Comparison of ENCODE assay signal across 15 mouse cellular contexts in genomic region chr4:32291406-32291805, GRCm38 (mm10). TPM values are rescaled to one million over a fixed set of nuclear protein-coding genes. Genes with fewer than 3 reads are reported as not detected.
A peak's percentile ranks its signal among the peaks of the same experiment; 100 is the strongest.
DNase-seq lines count a peak whose midpoint lies in the region; ATAC-seq lines count a peak whose summit lies in the region.
"Had no signal": no experiment of that assay in that cellular context is flagged by ENCODE, and none has a peak within 500 bp of the region (broad histone marks: within the 10 kb centered on the region; RNA-seq: fewer than 3 reads in every experiment).

No protein-coding gene starts in this region.

- no peak overlapping the region for H3K4me3 ChIP-seq in heart, embryonic 16.5 days (ENCODE audit: low read length)
- H3K4me3 ChIP-seq: forebrain, embryonic 13.5 days; midbrain, embryonic 10.5 days had no signal

- H3K4me2 ChIP-seq in heart, embryonic 16.5 days (ENCODE audit: low read depth, low read length) = no peak overlapping the region
- H3K4me2 ChIP-seq: forebrain, embryonic 13.5 days had no signal

- intact Hi-C loops in heart, postnatal 25 days (cut with DNase I) = loop anchor here (2.0 kb wide), 1 partner anchor 45 kb away; no protein-coding TSS in a partner anchor

- no peak overlapping the region for H3K9ac ChIP-seq in heart, embryonic 16.5 days (ENCODE audit: low read length)
- H3K9ac ChIP-seq: forebrain, embryonic 13.5 days had no signal

- no peak overlapping the region for H3K27ac ChIP-seq in heart, embryonic 16.5 days (ENCODE audit: low read length)
- H3K27ac ChIP-seq: forebrain, embryonic 13.5 days; midbrain, embryonic 10.5 days had no signal

- DNase-seq in heart, postnatal 25 days (ENCODE audit: low spot score) = no peak
- peak; percentile 25 to 33 for DNase-seq in spleen, postnatal 36 days (ENCODE audit: low spot score in 2 of 2)
- DNase-seq in spleen, postnatal 14 days (ENCODE audit: low spot score in 2 of 2) = no peak
- DNase-seq in adrenal gland, adult 18-20 months (ENCODE audit: low spot score in 2 of 2) = no peak
- DNase-seq: adrenal gland, adult 8-10 months; cerebellum, postnatal 14 days; kidney, postnatal 10 days had no signal

- H3K9me3 ChIP-seq in heart, embryonic 16.5 days (replicated peaks; ENCODE audit: control insufficient read depth, low read length) = no peaks in the 10 kb centered on the region
- H3K9me3 ChIP-seq: forebrain, embryonic 13.5 days; midbrain, embryonic 10.5 days had no signal

- 65% methylated on average over 4 of the region's 4 CpGs for WGBS in heart, embryonic 16.5 days

- ATAC-seq in heart, embryonic 16.5 days (replicated peaks; ENCODE audit: extremely low read depth, insufficient read depth, low FRiP score) = 0 out of 2 replicates have a peak, but pooled peaks have one; percentile 26
- 0 out of 2 replicates have a peak, but pooled peaks have one; percentile 20 for ATAC-seq in megakaryocyte, adult 5-6 weeks (ENCODE audit: poor library complexity, severe bottlenecking)
- no peak for ATAC-seq in granulocyte monocyte progenitor cell, adult 5-6 weeks (replicated peaks; ENCODE audit: poor library complexity, severe bottlenecking)
- ATAC-seq: forebrain, embryonic 13.5 days; hindbrain, embryonic 16.5 days; Patski had no signal

- H3K36me3 ChIP-seq in heart, embryonic 16.5 days (ENCODE audit: control insufficient read depth, insufficient read depth) = no peaks in the 10 kb centered on the region

- H3K4me1 ChIP-seq in heart, embryonic 16.5 days (ENCODE audit: control insufficient read depth, insufficient read depth, low read length) = peaks cover 36% of the 10 kb centered on the region

- no peaks in the 10 kb centered on the region for H3K27me3 ChIP-seq in heart, embryonic 16.5 days (ENCODE audit: control insufficient read depth, insufficient read depth, low read length)
- H3K27me3 ChIP-seq: CH12.LX; forebrain, embryonic 13.5 days; Patski had no signal

RNA-seq across cellular contexts. Expression of gene Bach2, which starts 52.8 kb away (rescaled TPM):
- polyA plus RNA-seq in heart, embryonic 16.5 days (2015; fragmentation: Nextera tagmentation; extraction: Ambion mirVana) = 4.8 and 5.0 TPM in 2 replicates
- total RNA-seq in heart, postnatal 25 days (2021) = 1 to 10 TPM; 6.9 to 7.9 TPM
- 3.3 and 3.6 TPM in 2 replicates for total RNA-seq in megakaryocyte, adult 5-6 weeks (2015)
- total RNA-seq in megakaryocyte, adult 5-6 weeks (2017) = 0.99 and 1.2 TPM in 2 replicates
- 1 to 10 TPM; 1.9 to 2.8 TPM for total RNA-seq in adrenal gland, adult 18-20 months (2021)
- 0.67 and 4.9 TPM in 2 replicates for total RNA-seq in granulocyte monocyte progenitor cell, adult 5-6 weeks (2014; fragmentation: Nextera tagmentation)
- total RNA-seq in granulocyte monocyte progenitor cell, adult 5-6 weeks (2017) = under 0.01 and 0.17 TPM in 2 replicates
- total RNA-seq: CH12.LX had no signal

Comparison
In these comparisons a context has a peak if more than half of its experiments do, and no peak if none do; other contexts are left out.
1. DNase-seq: peak in spleen, postnatal 36 days (2 of 2); none in heart, postnatal 25 days (single experiment), spleen, postnatal 14 days (0 of 2) and adrenal gland, adult 18-20 months (0 of 2).